Mouse (Mus musculus): ENCODE data around the gene Cir1. TPM values are rescaled to one million over a fixed set of nuclear protein-coding genes. Genes with fewer than 3 reads are reported as not detected.

Cir1 gene
- polyA plus RNA-seq (2017; shearing (Covaris generic)): 10 to 100 TPM; 24.8 to 26.6 TPM

GRCm38 (mm10) chr2:73312152-73313116 lies at the start of gene Cir1, which contains the start of gene Scrn3:
Gene Cir1 (minus strand): TSS chr2:73312701.
Gene Scrn3 (plus strand): TSS chr2:73312601.

DNA sequence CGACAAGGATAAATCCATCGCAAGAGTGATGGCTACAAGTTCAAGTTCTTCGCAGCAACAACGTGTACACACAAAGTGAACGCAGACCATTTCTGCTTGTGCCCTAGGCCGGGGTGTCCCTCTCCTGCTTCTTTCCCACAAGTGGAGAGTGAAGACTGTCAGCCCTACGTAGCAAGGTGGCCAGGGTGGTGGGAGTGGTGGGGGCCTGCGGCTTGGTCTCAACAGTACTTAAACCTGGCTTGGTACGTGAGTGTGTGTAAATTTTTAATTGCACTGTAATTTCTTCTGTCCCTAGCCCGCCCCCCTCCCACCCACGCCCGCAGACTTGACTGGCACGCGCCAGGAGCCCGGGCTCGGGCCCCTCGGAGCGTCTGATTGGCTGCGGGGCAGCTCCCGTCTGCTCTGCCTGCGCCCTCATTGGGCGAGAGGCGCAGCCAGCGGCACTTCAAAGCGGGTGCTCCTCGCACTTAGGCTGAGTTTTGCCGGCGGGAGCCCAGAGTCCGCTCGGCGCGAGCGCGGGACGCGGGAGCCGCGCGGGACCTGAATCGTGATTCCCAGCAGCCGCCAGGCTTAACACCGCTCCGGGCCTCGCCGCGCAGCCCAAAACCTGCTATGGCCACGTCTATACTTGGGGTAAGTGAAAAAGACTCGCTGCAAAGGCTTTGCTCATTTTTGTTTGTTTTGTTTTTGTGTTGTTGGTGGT lies 40.9 kb downstream of the Cir1 start, which contains the start of gene Sp9:
TSS of gene Sp9 (plus strand) at position 467 of the 703 bp plus-strand sequence.

Other genes with a start within 250 kb of the Cir1 start
- gene Ola1, start 93.8 kb downstream of the Cir1 start, polyA plus RNA-seq (2017; shearing (Covaris generic)): 10 to 100 TPM; 41.8 to 63.6 TPM
- gene Sp9, start 40.8 kb downstream of the Cir1 start, polyA plus RNA-seq (2017; shearing (Covaris generic)): under 1 TPM in 1 of 2 experiments, not detected in 1; 0.95 TPM
- gene Scrn3, start 100 bp downstream of the Cir1 start, polyA plus RNA-seq (2017; shearing (Covaris generic)): 10 to 100 TPM in 1 of 2 experiments, 1 to 10 TPM in 1; 9.5 to 17.9 TPM
- 10 to 100 TPM; 18.8 to 26.6 TPM for gene Gpr155, start 73.9 kb upstream of the Cir1 start, polyA plus RNA-seq (2017; shearing (Covaris generic))
- 100 to 1,000 TPM in 1 of 2 experiments, 10 to 100 TPM in 1; 98.0 to 111 TPM for gene Wipf1, start 217.0 kb upstream of the Cir1 start, polyA plus RNA-seq (2017; shearing (Covaris generic))

Data from inflammation-experienced regulatory T-cells (primary cell).